Mouse (Mus musculus): ENCODE measurements at regions not wholly inside any gene's neighbourhood (a gene's known extent, or its start where the extent isn't known, plus 50 kb on each side); places are given as distances from the start of the nearest gene placed in this dataset.
A peak's percentile ranks its signal among the peaks of the same experiment; 100 is the strongest.

DNA sequence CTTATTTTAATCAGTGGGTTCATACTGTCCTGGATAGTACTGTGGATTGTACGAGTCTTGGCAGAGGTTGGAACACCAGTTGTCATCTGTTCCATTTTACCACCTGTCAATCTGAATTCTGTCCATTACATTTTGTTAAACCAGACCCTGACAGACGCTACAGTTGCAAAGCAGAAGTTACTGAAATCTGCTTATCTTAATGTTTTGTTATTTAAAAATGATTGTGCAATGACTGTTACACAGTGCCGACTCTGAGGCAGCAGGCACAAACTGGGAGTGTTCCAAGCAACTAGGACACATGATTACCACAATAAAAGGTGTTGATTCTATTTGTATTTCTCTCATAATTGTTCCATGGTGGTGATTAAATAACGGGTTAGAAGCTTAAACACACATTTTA lies 229.8 kb upstream of the Camk1g start:
- intact Hi-C loops (cut with DNase I), result loop anchor here (5.0 kb wide), 1 partner anchor 222 kb away; no protein-coding TSS in a partner anchor
- DNase-seq, result no peak

DNA sequence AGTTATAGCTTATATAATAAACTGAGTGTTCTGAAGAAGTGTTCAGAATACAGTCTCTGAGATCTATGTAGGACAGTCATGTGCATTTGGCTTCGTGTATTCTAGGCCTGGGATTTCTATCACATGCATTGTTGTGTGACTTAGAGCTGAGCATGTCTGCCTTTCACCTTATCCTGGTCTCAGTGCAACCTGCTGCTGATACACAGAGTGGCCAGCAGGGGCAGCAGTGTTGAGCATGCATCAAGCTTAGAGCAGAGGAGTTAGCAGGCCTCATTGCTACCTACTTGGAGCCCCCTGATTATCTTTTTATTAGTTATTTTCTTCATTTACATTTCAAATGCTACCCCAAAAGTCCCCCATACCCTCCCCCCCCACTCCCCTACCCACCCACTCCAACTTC lies 229.1 kb upstream of the Camk1g start:
- no peak for DNase-seq
- intact Hi-C loops (cut with DNase I), result no loop called here

GRCm38 (mm10) chr1:193590301-193590829 lies 220.3 kb upstream of the Camk1g start:
- intact Hi-C loops (cut with DNase I), result no loop called here
- DNase-seq, result no peak

- DNase-seq, result peak; percentile 37 to 47
- intact Hi-C loops (cut with DNase I), result loop anchor here (5.0 kb wide), 1 partner anchor 86 kb away; no protein-coding TSS in a partner anchor
These were observed 218.7 kb upstream of the Camk1g start for GRCm38 (mm10) chr1:193588477-193589464.

DNA sequence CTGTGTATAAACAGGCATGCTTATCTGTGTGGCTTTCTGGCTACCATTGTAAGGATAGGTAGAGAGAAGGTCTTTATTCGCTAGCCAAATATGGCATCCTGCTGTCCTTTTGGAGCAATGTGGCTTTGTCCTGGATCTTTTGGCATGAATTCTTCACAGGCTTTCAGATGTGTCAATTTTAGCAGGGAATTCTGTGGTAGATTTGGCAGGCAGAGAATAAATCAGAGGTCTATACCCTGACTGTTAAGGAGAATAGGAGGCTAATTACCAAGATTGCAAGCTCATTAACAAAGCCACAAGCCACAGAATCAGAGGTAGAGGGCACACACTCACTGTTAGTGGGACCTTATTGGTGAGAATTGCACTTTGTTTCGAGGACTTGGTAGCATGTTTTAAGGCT lies 217.2 kb upstream of the Camk1g start:
- DNase-seq, result no peak
- intact Hi-C loops (cut with DNase I), result loop anchor here (5.0 kb wide), 1 partner anchor 85 kb away; no protein-coding TSS in a partner anchor

GRCm38 (mm10) chr1:193586896-193587295 lies 216.8 kb upstream of the Camk1g start:
- intact Hi-C loops (cut with DNase I), result loop anchor here (5.0 kb wide), 1 partner anchor 85 kb away; no protein-coding TSS in a partner anchor
- DNase-seq, result no peak

DNA sequence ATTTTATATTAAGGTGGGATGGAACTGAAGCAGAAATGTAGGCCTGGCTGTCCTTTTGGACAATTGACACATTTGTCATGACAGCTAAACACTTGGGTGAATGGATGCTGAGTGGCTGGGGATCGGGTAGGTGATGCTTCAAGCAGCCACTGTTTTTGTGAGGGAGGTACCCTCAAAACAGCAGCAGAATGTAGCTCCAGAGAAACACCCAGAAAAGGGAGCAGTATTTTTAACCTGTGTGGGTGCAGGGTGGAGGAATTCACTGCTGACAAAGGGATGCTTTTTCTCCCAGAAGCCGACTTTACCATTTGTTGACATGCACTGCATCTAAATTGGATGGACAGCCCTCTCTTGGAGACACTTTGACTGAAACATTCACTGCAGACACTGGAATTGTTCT lies 213.7 kb upstream of the Camk1g start:
- no peak for DNase-seq
- intact Hi-C loops (cut with DNase I), result no loop called here

GRCm38 (mm10) chr1:193580393-193580792 lies 210.3 kb upstream of the Camk1g start:
- DNase-seq, result no peak
- intact Hi-C loops (cut with DNase I), result no loop called here

DNA sequence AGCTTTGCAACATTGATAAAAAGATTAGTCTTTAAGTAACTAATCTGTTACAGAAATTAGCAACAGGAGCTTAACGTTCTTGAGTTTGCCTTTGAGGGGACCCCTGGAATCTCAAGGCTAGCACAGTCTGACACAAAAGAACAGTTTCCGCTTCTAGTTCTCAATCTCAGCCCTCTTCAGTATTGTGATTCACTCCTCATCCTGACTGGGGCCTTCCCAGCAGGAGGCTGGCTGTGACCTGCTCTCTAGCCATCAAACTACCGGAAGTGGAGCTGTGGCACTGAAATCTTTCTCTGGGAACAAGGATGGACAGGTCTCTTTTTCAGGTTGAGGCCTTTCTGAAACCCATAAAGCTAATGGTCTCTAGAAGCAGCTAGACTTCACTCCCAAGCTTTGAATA lies 209.6 kb upstream of the Camk1g start:
- DNase-seq, result no peak
- intact Hi-C loops (cut with DNase I), result loop anchor here (5.0 to 10.0 kb wide), 2 partner anchors 123 to 645 kb away; no protein-coding TSS in a partner anchor

DNA sequence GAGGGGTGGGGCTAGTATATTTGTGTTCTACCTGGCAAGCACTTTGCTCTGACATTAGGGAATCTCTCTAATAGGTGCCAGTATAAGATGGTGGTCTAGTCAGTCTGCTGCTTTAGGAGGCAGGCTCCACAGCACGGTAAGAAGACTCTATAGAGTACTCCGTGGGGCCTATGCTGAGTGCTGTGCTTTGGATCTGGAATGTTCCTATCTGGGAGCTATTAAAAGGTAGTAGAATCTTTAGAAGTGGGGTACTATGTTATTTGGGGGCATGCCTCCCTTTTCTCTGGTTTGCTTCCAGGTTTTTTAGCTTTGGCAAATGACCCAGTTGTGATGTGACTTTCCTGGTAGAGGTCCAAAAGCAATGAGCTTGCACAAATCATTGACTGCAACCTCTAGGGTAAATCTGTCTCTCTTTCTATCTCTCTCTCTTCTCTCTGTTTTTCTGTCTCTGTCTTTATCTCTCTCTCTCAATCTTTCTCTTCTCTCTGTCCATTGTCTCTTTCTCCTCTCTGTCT lies 208.6 kb upstream of the Camk1g start:
- intact Hi-C loops (cut with DNase I), result loop anchor here (5.0 to 10.0 kb wide), 2 partner anchors 124 to 646 kb away; no protein-coding TSS in a partner anchor
- no peak for DNase-seq

- intact Hi-C loops (cut with DNase I), result loop anchor here (5.0 to 10.0 kb wide), 2 partner anchors 124 to 647 kb away; no protein-coding TSS in a partner anchor
- DNase-seq, result no peak
These were observed 207.7 kb upstream of the Camk1g start for GRCm38 (mm10) chr1:193577821-193578220.

DNA sequence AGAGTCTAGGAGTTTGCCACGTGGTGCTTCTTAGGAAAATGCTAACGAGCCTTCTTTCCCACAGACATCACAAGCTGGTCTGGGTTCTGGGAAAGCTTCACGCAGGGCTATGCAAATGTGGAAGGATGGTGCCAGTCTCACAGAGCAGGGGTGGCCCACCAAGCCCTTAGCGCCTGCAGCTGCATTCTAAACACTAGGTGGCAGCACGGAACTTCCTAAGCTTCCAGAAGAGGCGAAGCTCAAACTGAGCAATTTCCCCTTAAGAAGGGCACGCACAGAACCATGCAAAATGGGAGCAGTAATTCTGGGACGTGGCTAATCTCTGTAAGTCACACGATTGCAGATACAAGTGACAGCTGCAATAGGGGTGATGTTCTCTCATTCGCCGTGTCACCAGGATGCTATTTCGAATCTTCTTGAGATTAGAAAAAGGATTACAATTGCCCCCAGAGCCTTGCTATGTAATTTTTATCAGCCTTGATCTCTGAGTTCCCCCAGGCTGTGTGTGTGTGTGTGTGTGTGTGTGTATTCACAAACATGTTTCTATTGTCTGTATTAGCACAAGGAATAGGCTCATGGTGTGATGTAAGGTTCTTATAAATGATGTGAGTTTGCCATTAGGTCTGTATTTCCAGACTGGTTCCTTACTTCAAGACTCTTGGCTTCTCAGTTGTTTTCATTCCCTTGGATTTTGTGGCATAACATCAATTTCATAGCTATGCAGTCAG lies 206.1 kb upstream of the Camk1g start:
- peak; percentile 31 to 46 for DNase-seq
- intact Hi-C loops (cut with DNase I), result loop anchor here (5.0 to 10.0 kb wide), 2 partner anchors 126 to 649 kb away; no protein-coding TSS in a partner anchor

- DNase-seq, result no peak
- intact Hi-C loops (cut with DNase I), result loop anchor here (10.0 kb wide), 1 partner anchor 652 kb away; no protein-coding TSS in a partner anchor
These were observed 202.7 kb upstream of the Camk1g start for GRCm38 (mm10) chr1:193572827-193573226.

DNA sequence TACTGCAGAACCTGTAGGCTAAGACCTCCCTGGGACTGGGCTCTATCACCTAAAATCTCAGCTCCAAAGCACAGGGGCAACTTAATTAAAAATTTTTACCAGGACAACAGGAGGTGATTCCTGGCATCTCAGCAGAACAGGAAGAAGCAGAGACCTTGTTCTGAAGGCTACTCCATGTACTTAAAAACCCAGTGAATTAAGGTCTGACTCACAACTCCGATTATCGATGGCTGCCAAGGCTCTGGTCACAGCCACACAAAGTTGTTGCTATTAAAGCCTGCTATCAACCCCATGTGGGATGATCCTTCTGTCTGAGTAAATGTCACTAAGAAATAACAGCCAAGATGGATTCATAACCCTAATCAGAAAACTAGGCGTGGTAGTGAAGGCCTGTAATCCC lies 202.3 kb upstream of the Camk1g start:
- no peak for DNase-seq
- intact Hi-C loops (cut with DNase I), result loop anchor here (10.0 kb wide), 1 partner anchor 652 kb away; no protein-coding TSS in a partner anchor

- no peak for DNase-seq
- intact Hi-C loops (cut with DNase I), result loop anchor here (10.0 kb wide), 1 partner anchor 654 kb away; no protein-coding TSS in a partner anchor
These were observed 201.0 kb upstream of the Camk1g start for GRCm38 (mm10) chr1:193571088-193571487.

GRCm38 (mm10) chr1:193568586-193569174 lies 198.6 kb upstream of the Camk1g start:
- intact Hi-C loops (cut with DNase I), result no loop called here

GRCm38 (mm10) chr1:193567217-193567616 lies 197.1 kb upstream of the Camk1g start:
- intact Hi-C loops (cut with DNase I), result no loop called here

More at GRCm38 (mm10) chr1:193568586-193569174, 198.6 kb upstream of the Camk1g start:
- DNase-seq, result no peak

GRCm38 (mm10) chr1:193564225-193564624 lies 194.1 kb upstream of the Camk1g start:
- no peak for DNase-seq
- intact Hi-C loops (cut with DNase I), result no loop called here

More at GRCm38 (mm10) chr1:193567217-193567616, 197.1 kb upstream of the Camk1g start:
- no peak for DNase-seq

GRCm38 (mm10) chr1:193562242-193562641 lies 192.1 kb upstream of the Camk1g start:
- intact Hi-C loops (cut with DNase I), result no loop called here
- no peak for DNase-seq

GRCm38 (mm10) chr1:193558122-193558521 lies 188.0 kb upstream of the Camk1g start:
- DNase-seq, result no peak
- intact Hi-C loops (cut with DNase I), result no loop called here
